Mouse (Mus musculus) hematopoietic stem cell, adult 5-6 weeks (primary cell): ENCODE results near the gene Kcnc2. TPM values are rescaled to one million over a fixed set of nuclear protein-coding genes. Genes with fewer than 3 reads are reported as not detected.
"Not testable (repeated sequence)": the region's sequence is repeated elsewhere in the genome, so short reads cannot be mapped to it uniquely, and the experiment has no call there.

Source experiments
- ATAC-seq, 2 experiments: fragments of 125-278 bp in 1 of 2; replicated peaks in 1 of 2; 2 replicates each; pipeline ENCODE4 v1.8.0; 2016 to 2017; ENCODE audit warnings: inconsistent platforms in 2 of 2, mild to moderate bottlenecking in 2 of 2, moderate number of reproducible peaks in 2 of 2, low read depth in 1 of 2, moderate TSS enrichment in 1 of 2; ENCODE audit not compliant: low FRiP score in 2 of 2, poor library complexity in 2 of 2, severe bottlenecking in 2 of 2, insufficient read depth in 1 of 2, low TSS enrichment in 1 of 2
- total RNA-seq: library from RNA; stranded (forward); fragments of 172-1452, 232-1000 nt; gene quantifications from 2 replicates; pipeline ENCODE4 v1.2.3, GENCODE M21; 2017

The Kcnc2 gene
- not detected in 2 replicates for total RNA-seq

DNA sequence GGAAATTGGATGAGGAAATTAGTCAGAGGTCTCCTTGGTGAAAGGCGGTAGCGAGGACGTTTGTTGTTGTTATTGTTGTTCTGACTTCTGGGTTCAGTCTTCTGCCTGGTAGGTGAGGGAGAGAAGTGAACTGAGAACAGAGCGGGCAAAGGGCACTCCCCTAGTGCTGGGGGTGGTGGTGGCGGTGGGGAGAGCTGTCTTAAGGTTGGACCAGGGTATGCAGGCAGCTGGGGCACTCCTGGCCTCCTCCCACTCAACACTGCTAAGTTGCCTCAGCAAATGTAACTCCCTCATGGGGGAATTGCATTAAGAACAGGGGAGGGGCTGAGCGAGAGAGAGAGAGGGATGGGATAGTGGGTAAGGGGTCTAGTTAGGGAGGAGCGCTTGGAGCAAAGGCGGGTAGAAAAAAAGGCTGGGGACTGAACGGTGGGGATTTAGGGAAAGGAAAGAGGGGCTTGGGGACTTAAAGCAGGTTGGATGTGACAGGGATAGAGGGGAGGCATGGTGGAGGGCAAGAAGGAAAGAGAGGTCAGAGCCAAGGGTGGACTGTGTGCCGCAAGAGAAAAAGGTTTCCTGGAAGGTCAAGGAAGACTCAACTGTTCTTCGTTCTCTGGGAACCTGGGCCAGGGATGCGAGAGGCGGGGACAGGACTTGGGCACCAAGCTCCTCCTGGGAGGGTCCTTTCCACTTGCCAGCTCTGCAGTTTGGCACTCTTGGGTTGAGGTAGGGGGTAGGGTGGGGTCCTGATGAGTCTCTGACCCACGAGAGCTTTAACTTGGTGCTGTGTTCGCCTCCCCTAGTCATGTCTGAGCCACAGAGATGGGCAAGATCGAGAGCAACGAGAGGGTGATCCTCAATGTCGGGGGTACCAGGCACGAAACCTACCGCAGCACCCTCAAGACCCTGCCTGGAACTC lies at the start of gene Kcnc2:
Gene Kcnc2, plus strand, starts transcription at position 235 of the 916 bp plus-strand sequence.
- ATAC-seq = peak; percentile 21 to 37; a peak in 2 of 4 replicates

DNA sequence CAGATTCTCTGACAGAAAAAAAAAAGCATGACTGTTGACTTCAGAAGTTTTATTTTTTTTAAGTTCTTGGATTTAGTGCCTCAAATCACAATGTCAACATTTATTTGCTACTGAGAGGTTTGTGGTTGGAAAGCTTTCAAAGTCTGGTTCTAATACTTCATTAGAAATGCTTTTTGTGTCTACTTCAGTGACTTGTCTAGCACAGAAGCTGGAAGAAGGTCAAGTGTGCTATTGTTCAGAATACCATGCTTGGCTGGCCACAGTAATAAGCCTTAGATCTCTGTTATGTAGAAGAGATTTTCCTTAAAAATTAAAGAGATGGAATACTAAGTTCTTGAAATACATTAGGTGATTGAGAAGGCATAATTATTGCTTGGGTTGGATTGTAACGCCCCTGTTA lies 43.8 kb upstream of the Kcnc2 start:
- no peak for ATAC-seq

DNA sequence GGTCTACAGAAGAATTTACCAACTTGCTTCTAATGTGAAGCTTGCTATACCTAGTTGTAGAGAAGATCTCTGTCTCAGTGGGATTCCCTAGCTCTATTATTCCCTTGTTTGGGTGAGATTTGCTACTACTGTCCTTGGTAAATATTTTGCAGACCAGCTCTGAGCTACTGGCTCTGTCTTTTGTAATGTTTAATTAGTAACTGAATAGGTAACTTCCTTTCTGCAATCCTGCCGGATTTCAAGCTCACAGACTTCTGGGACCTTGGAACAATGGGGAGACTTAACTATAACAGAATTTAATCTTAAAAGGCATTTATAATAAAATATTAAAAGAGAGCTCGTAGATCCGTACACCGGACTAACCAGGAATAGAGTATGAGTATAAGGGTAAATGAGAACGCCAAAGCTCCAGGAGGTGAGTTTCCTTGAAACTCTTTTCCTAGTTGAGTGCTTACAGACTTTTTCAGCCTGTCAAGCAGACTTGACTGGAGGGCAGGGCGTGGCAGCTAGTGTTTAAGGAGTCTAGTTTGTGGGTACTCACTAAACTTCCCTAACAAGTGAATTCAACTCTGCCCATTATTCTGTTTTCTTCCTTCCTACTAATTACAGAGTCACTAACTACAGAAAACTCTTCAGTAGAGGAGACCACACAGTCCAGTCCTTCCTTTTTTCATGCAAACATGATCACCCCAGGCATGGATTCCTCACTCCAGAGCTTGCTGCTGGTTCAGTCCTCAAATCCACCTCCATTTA lies 41.7 kb upstream of the Kcnc2 start:
- not testable (repeated sequence) for ATAC-seq

DNA sequence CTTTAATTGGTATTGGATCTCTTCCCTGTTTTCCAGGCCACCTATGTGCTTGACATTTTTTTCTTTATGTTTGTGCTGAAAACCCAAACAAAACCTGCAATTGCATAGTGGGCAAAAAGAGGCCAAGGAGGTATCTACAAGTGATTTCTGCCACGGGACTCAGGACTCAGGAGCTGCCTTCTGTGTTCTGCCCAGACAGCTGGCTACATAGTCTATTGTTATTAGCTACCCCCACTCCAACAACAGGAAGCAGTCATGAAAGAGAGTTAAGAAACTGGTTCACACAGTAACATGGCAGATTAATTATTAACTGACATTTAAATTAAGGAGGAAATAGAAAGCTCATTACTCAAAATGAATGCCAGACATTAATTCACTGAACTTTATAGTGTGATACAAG lies 38.2 kb upstream of the Kcnc2 start:
- not testable (repeated sequence) for ATAC-seq

DNA sequence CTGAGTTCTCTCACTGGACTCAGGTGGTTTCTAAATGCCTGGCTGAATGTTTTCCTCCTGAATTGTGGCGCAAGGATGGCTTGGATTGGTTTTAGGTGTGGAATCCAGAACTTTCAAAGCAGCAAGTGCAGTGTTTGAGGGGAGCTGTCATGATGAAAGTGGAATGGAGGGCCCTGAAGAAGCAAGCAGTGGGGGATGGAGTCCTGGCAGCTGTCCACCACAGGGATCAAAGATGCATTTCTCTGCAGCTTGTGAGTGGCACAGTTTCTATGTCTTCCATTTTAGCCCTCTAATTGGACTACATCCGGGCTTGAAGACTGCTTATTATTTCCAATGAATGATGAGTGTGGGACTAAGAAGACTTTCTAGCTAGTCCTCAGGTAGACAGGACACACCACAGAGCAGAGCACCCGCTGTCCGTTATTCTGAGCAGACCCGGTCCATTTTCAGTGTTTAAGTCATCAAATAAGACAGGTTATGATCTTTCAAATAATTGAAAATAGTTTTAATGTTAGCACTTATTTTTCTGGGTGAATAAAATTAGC lies 35.5 kb upstream of the Kcnc2 start:
- not testable (repeated sequence) for ATAC-seq

DNA sequence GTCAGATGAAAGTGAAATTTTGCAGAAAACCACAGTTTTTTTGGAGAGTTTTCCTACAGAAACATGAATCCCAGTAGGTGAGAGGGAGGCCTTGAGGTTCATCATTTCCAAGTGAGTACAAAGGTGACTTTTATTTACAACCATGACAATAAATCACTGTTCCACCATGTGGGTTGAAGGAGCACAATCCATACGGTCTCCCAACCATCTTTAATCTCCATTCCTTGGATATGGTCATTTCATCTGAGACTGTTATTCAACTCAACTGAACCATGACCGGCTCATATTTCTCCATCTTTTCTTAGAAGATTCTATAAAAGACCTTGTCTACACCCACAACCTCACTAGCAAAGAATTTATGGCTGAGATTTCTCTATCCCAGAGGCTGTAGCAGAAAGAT lies 22.6 kb upstream of the Kcnc2 start:
- ATAC-seq = no peak

DNA sequence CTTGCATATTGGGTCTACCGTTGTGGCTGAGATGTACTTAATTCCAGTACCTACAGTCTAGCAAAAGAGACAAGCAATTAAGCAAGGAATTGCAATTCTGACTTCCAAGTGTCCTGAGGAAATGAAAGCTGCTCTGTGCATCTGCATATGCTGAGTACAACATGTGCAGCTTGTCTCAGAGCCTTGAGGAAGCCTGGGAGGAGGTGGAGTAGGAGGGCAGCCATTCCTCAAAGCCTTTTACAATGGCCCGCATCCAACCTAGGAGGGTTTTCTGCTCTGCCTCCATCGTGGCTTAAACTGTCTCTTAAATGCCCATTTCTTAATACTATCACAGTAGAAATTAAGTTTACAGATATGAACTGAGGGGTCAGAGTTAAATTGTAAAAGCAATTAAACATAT lies 7.5 kb upstream of the Kcnc2 start:
- no peak for ATAC-seq

DNA sequence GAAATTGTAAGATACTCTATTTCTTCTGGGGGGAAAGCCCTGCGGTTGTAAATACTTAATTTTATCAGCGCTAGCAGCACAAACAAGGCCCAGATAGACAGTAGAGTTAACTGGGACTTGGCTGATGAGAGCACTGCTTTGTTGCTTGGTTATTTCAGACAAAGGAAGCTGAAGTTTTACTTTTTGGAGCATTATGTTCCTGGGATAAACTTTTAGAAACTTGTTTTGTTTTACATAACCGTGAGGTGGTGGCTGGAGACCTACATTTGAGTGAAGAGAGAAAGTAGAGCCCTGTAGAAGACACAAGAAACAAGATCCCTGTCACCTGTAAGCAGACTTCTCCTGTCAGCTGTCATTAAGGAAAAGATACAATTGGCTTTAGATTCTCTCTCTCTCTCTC lies 1.4 kb upstream of the Kcnc2 start:
- ATAC-seq = no peak

DNA sequence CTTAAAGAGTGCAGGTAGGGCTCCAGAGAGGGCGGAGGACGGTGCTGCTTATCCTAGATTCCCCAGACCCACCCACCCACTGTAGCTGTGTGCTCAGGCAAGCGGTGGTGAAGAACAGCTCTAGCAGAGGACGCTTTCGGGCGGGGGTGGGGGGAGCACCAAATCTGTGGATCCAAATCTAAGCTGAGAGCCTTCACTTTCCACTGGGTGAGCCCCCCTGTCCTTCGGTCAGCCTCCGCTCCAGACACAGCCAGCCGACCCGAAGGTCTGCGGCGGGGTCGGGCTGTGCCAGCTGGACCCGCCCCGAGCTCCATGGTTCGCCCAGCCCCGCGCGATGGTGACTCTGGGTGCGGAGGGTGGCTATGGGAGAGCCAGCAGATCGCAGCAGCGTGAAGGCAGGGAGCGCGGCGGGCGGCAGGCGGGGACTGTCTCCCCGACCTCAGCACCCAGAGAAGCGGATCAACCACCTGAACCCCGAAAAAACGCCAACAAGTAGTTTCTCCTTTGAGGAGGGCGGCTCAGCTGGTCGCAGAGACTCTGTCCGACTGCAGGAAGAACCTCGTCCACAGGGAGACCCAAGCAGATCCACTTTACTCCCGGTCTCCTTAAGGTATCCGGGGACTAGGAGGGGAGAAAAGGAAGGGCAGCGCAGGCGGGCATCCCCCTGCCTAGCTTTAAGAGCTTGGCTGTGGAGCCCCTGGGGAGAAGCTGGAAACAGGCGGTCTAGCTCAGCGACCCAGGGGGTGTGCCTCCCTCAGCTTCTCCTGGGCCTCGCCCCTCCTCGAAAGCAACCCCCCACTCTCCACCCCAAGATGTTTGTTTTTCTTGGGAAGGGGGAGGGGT lies 761 bp upstream of the Kcnc2 start:
- ATAC-seq = peak; percentile 52 to 60; a peak in 3 of 4 replicates

DNA sequence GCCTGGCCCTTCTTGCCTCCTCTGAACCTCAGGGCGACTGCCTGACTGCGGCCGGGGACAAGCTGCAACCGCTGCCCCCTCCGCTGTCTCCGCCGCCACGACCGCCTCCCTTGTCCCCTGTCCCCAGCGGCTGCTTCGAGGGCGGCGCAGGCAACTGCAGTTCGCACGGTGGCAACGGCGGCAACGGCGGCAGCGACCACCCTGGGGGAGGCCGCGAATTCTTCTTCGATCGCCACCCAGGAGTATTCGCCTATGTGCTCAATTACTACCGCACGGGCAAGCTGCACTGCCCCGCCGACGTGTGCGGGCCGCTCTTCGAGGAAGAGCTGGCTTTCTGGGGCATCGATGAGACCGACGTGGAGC lies 863 bp downstream of the Kcnc2 start:
- peak; percentile 46 to 55; a peak in 3 of 4 replicates for ATAC-seq

DNA sequence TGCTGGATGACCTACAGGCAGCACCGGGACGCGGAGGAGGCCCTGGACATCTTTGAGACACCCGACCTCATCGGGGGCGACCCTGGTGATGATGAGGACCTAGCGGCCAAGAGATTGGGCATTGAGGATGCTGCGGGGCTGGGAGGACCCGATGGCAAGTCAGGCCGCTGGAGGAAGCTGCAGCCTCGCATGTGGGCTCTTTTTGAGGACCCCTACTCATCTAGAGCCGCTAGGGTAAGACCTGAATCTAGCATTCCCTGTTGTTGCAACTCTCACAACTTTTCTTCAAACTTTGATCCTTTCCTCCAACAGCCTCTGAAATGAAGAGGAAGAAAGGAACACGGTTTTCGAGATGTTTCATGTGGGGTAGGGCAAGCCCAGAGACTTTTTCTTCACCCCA lies 1.2 kb downstream of the Kcnc2 start:
- ATAC-seq = no peak

DNA sequence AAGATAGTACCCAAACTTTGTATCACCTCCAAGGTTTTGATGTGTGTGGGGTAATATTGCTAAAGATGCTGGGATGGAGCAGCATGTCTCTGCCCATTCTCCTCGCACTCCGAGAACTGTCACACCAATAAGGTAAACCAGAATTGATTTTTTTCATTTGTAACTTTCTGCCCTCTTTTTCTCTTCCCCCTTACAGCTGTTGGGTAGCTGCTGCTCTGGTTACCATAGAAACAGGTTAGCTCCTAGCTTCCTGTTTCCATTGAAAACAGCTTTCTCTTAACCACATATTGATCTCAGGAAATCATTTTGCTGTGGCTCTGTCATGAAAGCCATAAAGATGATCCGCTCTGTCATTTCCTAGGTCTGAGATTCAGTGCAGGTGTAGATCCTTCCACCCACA lies 7.1 kb downstream of the Kcnc2 start:
- ATAC-seq = peak; percentile 32 to 37; a peak in 2 of 4 replicates

DNA sequence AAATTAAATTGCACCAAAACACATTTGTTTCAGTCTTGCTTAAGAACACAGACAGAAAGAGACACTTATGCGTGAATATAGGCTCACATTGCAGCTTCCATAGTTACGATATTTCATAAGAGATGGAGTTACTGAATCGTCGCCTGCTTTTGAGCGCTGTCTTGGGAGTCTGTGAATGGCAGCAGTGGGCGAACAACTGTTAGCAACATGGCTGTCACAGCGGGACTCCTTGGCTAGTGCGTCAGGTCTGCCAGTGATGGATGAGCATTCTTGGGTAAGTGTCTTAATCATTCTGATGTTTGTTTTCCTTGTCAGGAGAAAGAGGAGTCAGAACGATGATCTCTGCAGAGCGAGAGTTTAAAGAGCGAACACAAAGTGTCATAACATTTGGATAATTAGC lies 44.2 kb downstream of the Kcnc2 start:
- no peak for ATAC-seq

DNA sequence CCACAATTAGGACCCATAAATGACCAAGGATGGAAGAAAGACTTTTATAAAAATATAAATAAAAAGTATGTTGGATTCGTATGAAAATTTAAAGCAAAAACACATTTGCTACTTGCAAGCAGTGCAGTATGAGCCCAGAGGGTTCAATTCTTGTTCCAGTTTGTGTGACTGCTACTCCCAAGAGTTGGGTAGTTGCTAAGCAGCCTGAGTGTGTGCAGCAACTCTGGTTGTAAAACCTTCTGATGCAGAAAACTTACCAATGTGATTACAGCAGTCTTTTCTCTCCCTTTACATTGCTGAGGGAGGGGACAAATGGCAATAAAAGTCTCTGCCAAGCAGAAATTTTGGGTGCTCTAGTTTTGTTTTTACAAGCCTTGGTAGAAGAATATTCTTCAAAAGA lies 46.9 kb downstream of the Kcnc2 start:
- no peak for ATAC-seq

DNA sequence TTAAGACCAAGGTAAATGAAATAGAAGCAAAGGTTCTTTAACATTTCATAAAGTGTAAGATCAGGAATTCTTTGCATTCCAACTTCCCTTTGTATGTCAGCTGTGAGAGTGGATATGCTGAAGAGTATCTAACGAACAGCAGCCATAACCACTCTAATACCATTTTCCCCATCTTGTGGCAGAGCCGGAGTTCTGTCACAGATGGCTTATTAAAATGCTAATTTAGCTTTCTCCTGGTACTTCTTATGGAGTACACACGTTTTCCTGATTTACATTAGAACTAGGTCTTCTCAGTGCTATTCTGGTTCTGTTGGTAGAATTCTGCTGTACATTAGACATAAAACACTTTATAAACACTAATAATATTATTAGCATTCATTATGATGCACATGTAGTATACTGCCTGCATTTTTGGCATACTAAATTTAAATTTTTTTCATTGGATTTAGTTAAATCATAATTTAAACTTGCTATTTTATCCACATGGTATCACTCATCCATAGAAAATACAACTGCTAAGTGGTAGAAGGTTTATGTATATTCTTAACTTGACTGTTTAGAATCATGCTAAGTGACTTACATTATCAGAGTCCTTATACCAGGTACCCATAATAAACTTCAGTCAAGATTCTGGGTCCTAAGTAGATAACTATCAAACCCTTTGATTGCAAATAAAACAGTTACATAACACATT lies 86.9 kb downstream of the Kcnc2 start:
- no peak for ATAC-seq

DNA sequence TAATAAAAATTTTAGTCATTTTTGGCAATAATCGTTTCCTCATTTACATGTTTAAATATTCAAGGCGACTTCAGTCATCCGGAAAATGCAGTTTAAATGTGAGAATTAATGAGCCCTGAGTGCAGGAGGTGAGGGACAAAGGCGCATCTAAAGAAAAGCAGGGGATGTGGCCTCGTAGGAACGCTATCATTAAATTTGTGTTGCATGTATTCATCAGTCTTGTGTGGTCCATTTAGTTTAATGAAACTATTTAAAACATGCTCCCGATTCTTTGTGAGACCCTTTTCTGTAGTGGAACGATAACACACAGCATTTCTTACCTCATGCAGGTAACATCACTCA lies 87.4 kb downstream of the Kcnc2 start:
- no peak for ATAC-seq

DNA sequence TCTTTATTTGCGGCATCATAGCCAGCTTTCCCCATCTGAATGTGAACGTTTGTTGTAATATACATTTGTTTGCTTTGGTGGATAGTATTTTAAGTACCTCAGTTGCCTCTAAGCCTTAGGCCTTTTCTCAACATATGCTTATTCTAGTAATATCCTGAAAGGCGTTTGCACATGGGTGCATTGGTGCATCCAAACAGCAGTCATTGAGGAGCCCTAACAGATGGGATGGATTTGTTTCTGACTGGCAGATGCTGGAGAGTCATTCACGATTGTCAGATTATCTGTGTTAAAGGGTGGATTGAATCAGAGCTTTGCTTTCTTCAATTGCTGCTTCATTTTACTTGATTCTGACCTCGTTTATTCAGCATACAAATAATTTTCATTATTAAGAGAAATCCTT lies 89.8 kb downstream of the Kcnc2 start:
- no peak for ATAC-seq
